Mouse (Mus musculus) kidney, postnatal 10 days (tissue): ENCODE results near the gene Klc4.

Source experiments
- DNase-seq: peaks from one replicate; pipeline ENCODE4 v3.0.0; 2021; ENCODE audit warnings: mixed read lengths

Gene Klc4

DNA sequence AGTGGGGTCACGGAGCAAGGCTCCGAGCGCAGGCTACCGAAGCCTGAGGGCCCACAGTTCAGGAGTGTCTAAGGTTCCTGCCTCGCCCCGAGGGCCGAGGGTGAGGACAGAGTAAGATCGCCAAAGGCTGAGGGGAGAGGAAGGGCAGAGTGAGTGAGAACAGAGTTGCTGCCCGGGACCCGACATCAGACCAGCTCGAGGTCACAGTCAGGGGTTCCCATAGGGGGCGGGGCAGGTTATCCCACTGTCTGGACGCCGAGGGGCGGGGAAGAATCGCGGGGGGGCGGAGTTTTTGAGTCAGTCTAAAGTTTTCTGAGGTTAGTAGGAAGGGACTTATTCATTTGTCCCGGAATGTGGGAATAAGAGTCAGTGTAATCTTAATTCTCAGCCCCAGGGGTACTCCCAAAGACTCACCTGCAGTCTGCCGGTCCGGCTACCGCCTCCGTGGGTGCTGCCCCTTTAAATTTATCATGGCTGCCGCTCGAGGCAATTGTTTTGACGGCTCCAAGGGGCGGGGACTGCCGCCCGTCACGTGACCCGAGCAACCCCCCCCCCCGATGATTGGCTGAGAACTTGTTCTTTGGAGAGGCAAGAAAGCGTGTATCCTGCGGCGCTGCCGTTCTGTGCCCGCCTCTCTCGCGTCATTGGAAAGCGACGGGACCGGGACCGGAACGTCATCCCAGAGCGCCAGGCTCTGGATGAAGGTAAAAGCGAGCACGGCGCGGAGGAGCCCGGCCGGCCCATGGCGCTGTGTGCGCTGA lies at the start of gene Klc4, which contains the start of gene Mrpl2:
TSS of gene Klc4 (minus strand) at position 462 of the 761 bp plus-strand sequence.
TSS of gene Mrpl2 (plus strand) at position 669 of the 761 bp plus-strand sequence.
- peak; percentile 99 for DNase-seq

GRCm38 (mm10) chr17:46694517-46695063 lies 48.8 kb upstream of the Klc4 start:
- no peak for DNase-seq

DNA sequence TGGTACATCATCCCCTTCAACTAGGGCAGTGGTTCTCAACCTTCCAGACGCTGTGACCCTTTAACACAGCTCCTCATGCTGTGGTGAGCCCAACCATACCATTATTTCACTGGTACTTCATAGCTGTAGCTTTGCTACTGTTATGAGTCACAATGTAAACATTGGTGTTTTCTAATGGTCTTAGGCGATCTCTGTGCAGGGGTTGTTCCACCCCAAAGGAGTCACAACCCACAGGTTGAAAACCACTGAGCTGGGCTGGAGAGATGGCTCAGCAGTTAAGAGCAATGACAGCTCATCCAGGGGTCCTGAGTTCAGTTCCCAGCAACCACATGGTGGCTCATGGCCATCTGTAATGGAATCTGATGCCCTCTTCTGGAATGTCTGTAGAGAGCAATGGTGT lies 45.6 kb upstream of the Klc4 start:
- no peak for DNase-seq

GRCm38 (mm10) chr17:46690665-46691064 lies 44.8 kb upstream of the Klc4 start:
- DNase-seq, result no peak

- DNase-seq, result no peak
Measured at GRCm38 (mm10) chr17:46685913-46686312, 40.1 kb upstream of the Klc4 start.

DNA sequence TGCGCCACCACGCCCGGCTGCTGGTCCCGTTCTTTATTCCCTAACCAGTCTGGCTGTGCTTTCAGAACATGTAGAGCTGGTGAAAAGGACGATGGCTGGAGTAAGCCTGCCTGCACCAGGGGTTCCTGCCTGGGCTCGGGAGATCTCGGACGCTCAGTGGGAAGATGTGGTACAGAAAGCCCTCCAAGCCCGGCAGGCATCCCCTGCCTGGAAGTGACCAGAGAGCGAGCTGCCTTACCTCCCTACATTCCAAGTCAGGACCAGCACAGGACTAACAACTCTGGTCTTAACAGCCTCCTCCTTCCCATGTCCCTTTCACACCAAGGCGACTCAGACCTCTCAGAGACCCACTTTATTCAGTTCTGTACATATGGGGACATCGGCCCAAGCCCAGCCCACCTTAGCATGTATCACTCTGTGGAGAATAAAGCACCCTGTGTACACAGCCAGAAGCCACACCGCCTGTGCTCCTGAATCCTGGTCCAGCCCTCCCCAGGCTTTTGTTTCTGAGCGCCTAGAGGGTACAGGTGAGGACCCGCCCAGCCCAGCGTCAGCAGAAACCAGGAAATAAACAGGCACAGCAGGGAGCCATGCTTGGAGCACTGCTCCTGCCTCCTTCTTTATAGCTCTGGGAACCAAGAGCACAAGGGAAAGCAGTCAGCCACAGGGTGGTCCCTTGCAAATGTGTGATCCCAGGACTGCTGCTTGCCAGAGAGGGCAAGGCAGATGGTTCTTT lies 37.0 kb upstream of the Klc4 start:
- DNase-seq, result no peak

DNA sequence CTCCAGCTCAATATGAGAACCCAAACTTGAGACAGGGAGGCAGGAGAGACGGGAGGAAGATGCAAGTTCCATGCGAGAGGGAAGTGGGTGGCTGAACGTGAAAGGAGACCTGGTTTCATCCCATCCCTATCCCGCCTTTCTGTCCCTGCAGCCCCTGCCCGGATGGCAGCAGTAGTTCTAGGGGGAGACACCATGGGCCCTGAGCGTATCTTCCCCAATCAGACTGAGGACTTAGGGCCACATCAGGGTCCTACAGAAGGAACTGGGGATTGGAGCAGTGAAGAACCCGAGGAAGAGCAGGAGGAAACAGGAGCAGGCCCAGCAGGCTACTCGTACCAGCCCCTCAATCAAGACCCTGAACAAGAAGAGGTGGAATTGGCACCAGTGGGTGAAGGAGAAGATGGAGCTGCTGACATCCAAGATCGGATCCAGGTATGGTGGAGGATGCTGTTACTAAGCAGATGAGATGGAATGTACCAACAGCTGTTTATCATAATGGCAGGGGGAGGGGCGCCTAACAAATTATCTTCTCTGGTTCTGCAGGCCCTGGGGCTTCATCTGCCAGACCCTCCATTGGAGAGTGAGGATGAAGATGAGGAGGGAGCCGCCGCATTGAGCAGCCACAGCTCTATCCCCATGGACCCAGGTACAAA lies 35.8 kb upstream of the Klc4 start:
- no peak for DNase-seq

- peak; percentile 99 for DNase-seq
Measured at GRCm38 (mm10) chr17:46680760-46681373, 35.0 kb upstream of the Klc4 start, which contains the start of gene Klhdc3. Gene Klhdc3 (minus strand): TSS chr17:46680914.

DNA sequence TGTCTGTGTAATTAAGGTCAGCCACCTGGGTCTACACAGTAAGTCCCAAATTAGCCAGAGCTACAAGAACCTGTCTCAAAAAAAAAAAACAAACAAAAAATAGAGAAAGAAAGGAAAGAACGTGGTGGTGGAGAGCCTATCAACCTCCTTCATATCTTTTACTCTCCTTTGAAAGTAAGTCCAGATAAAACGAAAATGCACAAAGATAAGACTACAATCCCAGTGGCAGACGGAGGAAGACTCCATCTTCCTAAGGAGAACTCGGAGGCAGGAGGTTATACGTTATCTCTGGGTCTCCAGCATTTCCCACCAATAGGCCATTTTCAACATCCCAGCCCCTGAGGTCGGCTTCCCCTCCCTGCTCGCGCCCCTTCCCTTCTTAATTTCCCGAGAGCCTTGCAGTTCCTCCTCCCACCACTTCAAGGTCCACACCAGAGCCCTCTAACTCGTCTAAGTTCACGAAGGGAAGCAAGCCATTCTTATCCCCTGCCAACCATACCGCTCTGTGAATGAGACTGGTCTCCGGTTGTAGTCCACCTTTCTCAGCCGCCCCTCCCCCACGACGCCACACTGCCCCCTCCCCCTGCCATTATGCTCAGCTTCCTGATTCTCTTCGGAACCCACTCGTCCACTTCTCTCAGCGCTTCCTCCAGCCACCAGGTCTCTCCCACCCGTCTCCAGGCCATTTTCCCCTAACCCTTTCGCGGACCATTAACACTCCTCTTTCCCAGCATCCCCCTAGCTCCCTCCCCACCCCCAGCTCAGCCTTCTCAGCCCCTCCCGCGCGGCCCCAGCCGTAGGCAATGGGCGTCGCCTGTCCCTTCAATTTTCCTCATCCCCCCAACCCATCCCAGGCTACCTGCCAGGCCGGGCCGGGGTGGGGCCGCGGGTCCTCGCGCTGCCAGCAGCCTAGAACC lies 34.3 kb upstream of the Klc4 start:
- DNase-seq, result peak; percentile 79

GRCm38 (mm10) chr17:46678911-46679310 lies 33.1 kb upstream of the Klc4 start:
- no peak for DNase-seq

- DNase-seq, result no peak
Measured at GRCm38 (mm10) chr17:46678416-46678815, 32.6 kb upstream of the Klc4 start, which contains the start of gene Mea1. Gene Mea1 (plus strand): TSS chr17:46678793.

GRCm38 (mm10) chr17:46674530-46675283 lies 28.9 kb upstream of the Klc4 start:
- DNase-seq, result no peak

DNA sequence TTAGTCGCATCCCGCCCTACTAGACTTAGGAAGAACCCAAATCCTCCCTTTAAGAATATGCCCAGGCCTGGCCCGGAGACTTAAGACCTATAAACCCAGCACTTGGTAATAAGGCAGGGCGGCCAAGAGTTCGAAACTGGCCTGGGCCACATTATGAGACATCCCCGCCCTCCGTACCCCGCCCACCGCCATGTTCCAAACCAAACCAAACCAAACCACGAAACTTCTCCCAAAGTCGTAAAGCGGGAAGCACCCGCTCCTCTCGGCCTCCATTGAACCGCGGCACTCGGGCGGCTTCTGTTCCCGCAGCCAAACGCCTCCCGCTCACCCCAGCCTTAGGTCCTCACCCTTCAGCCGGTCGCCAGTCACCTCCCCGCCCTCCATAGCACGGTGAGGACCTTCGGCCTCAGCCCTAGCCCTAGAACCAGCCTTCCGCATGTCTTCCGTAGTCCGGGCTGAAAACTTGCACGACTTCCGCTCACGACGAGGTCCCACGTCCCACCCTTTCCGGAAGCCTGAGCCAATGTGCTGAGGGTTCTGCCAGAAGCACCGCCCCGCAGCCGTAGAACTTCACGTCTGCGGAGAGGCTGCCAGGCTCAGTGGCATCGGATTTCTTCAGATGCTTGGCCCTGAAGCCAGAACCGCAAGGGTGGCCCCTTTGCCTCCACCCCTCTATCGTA lies 28.2 kb upstream of the Klc4 start, which contains the start of gene Rrp36:
TSS of gene Rrp36 (minus strand) at position 503 of the 680 bp plus-strand sequence.
- DNase-seq, result peak; percentile 95

- no peak for DNase-seq
Measured at GRCm38 (mm10) chr17:46669911-46670310, 24.1 kb upstream of the Klc4 start.

DNA sequence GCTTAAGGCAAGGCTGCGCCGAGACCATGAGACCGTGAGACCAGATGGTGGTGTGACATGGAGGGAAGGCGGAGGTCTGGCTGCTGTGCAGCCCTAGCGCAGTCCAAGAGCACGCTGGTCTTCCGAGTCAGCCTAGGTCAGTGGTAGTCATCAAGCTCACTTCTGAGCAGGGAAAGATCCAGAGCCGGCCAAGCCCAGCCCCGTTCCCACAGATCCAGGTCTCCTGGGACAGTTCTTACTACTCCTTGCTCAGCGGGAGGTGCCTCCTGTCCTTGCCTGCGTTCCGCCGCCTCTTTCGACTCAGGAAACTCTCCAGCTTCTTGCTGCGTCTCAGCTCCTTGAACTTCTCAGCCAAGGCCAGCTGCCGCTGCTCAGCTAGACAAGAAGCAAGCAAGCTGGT lies 21.9 kb upstream of the Klc4 start:
- DNase-seq, result no peak

DNA sequence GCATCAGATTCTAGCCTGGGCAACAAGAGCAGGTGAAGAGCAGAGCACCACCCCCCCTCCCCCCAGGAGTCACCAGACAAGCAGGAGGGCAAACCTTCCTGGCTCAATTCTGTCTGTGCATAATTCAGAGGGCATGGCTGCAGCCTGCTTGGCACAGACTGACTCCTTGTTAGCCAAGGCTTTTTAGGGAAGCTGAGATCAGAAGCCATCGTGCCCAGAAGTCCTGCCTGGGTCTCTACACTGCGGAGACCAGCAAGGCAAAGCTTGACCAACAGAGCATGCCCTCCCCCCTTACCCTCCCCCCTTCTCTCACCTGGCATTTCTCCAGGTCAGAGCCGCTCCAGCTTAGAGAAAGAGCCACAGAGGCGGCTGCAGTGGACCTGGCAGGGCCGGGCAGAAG lies 16.9 kb upstream of the Klc4 start:
- DNase-seq, result peak; percentile 54

DNA sequence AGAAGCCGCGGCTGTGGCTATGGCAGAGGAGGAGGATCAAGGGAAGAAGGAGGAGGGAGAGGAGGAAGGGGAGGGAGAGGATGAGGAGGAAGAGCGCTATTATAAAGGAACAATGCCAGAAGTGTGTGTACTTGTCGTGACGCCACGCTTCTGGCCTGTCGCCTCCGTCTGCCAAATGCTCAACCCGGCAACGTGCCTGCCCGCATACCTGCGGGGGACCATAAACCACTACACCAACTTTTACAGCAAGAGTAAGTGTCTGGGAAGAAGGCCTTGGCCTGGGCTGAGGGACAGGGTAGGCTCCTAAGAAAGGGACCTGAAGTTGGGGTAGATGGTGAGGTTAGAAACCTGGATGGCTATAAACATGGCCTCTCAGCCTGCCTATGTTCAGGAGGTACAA lies 16.2 kb upstream of the Klc4 start:
- DNase-seq, result no peak

DNA sequence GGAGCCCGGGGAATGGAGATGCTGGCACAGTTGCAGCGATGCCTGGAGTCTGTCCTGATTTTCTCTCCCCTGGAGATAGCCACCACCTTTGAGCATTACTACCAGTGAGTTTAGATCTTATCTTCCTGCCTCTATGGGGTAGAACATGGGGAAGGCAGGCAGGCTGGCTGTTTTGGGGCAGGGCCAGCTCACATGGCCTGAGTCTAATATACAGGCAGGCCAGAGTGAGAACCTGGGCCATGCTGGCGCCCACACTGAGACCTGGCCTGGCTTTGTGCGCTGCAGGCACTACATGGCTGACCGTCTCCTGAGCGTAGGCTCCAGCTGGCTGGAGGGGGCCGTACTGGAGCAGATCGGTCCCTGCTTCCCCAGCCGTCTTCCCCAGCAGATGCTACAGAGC lies 15.5 kb upstream of the Klc4 start:
- DNase-seq, result no peak

- no peak for DNase-seq
Measured at GRCm38 (mm10) chr17:46656054-46656453, 10.2 kb upstream of the Klc4 start.
